Mouse (Mus musculus) hindbrain, embryonic 13.5 days (tissue): ENCODE data around the gene Inha. TPM values are rescaled to one million over a fixed set of nuclear protein-coding genes. Genes with fewer than 3 reads are reported as not detected.

Experiments
- ATAC-seq: fragments of 200-750 bp; cut with Nextera tagmentation; 2 replicates; pipeline ENCODE4 v1.8.0; 2017; ENCODE audit warnings: moderate TSS enrichment; ENCODE audit not compliant: low FRiP score
- H3K27ac ChIP-seq: fragments of 300-500 bp; sonication (generic); 2 replicates; pipeline ENCODE4 v1.5.1; 2015; ENCODE audit warnings: inconsistent platforms, mild to moderate bottlenecking, moderate library complexity
- H3K27me3 ChIP-seq: fragments of 300-500 bp; sonication (generic); 2 replicates; pipeline ENCODE4 v1.6.1; 2015; ENCODE audit warnings: mild to moderate bottlenecking, inconsistent platforms
- H3K36me3 ChIP-seq: fragments of 300-500 bp; sonication (generic); 2 replicates; pipeline ENCODE4 v1.6.1; 2015; ENCODE audit warnings: mild to moderate bottlenecking, inconsistent platforms
- H3K4me1 ChIP-seq: fragments of 300-500 bp; sonication (generic); replicated peaks from 2 replicates; pipeline ENCODE4 v1.6.1; 2015; ENCODE audit warnings: inconsistent platforms
- H3K4me2 ChIP-seq: fragments of 300-500 bp; sonication (generic); 2 replicates; pipeline ENCODE4 v1.6.1; 2015; ENCODE audit warnings: inconsistent platforms, mild to moderate bottlenecking, moderate library complexity
- H3K4me3 ChIP-seq: fragments of 300-500 bp; sonication (generic); 2 replicates; pipeline ENCODE4 v1.5.1; 2015; ENCODE audit warnings: mild to moderate bottlenecking, inconsistent platforms
- H3K9ac ChIP-seq: fragments of 300-500 bp; sonication (generic); 2 replicates; pipeline ENCODE4 v1.6.1; 2015; ENCODE audit warnings: mild to moderate bottlenecking, inconsistent platforms
- H3K9me3 ChIP-seq: fragments of 300-500 bp; sonication (generic); 2 replicates; pipeline ENCODE4 v1.6.1; 2016; ENCODE audit warnings: inconsistent platforms
- WGBS: fragments of 180-500 bp; shearing (Covaris S2); methylation state at CpG from one replicate; pipeline ENCODE4 v1.1.7; 2015; 5-methylcytosine and 5-hydroxymethylcytosine counted together
- polyA plus RNA-seq: library from polyadenylated mRNA; unstranded; fragments of >200 nt; fragmentation: Nextera tagmentation; extraction: Ambion mirVana; gene quantifications from 2 replicates; pipeline ENCODE4 v1.2.1, GENCODE M21; 2015

The Inha gene
- polyA plus RNA-seq, 1 experiment from 2014 or later = 11.7 TPM

- no peaks in the 10 kb centered on the region for H3K9me3 ChIP-seq
- no peak for ATAC-seq
These were observed 11.9 kb upstream of the Inha start for GRCm38 (mm10) chr1:75494878-75495548.

GRCm38 (mm10) chr1:75498897-75499296, 8.0 kb upstream of the Inha start:
- Histone ChIP-seq H3K4me2 (no peak overlapping the region), H3K27me3 (peaks cover 12% of the 10 kb centered on the region), H3K9me3 (no peaks in the 10 kb centered on the region), H3K4me1 (peaks cover 6% of the 10 kb centered on the region; the same call in 1 of the 2 replicates), H3K4me3 (no peak overlapping the region), H3K27ac (no peak overlapping the region), H3K36me3 (peaks cover 67% of the 10 kb centered on the region), H3K9ac (no peak overlapping the region)
- no peak for ATAC-seq
- 90% methylated on average over 4 of the region's 4 CpGs for WGBS

More at GRCm38 (mm10) chr1:75494878-75495548, 11.9 kb upstream of the Inha start:
- WGBS = 52% methylated on average over 12 of the region's 12 CpGs
- Histone ChIP-seq H3K4me3 (no peak overlapping the region), H3K27me3 (peaks cover 35% of the 10 kb centered on the region), H3K4me1 (no peaks in the 10 kb centered on the region; the same call in 1 of the 2 replicates), H3K36me3 (peaks cover 53% of the 10 kb centered on the region), H3K4me2 (no peak overlapping the region), H3K9ac (no peak overlapping the region), H3K27ac (no peak overlapping the region)

GRCm38 (mm10) chr1:75499441-75499840, 7.4 kb upstream of the Inha start:
- no peak for ATAC-seq
- peaks cover 11% of the 10 kb centered on the region for H3K4me1 ChIP-seq
- peaks cover 67% of the 10 kb centered on the region for H3K36me3 ChIP-seq
- H3K4me3 ChIP-seq = no peak overlapping the region
- peaks cover 18% of the 10 kb centered on the region for H3K27me3 ChIP-seq
- H3K9me3 ChIP-seq = no peaks in the 10 kb centered on the region
- WGBS = 86% methylated on average over 7 of the region's 7 CpGs
- H3K4me2 ChIP-seq = no peak overlapping the region
- no peak overlapping the region for H3K27ac ChIP-seq
- H3K9ac ChIP-seq = no peak overlapping the region

DNA sequence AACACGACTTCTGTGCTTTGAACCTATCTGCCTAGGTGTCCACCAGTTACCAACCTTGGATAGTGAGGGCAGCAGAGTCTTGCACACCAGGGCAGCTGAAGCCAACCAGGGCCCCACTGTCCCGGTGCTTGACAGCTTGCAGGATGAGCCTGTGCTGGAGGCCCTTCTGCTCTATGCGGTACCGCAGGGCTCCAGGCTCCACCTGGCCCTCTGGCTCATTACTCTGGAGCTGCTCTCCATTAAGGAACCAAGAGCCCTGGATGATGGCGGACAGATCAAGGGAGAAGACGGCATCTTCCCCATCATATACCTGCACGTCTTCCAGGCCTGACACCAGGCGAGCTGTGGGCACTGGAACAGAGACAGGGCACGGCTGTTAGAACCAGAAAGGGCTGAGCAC, 5.0 kb upstream of the Inha start:
- H3K4me1 ChIP-seq = peaks cover 26% of the 10 kb centered on the region
- no peak for ATAC-seq
- H3K27me3 ChIP-seq = peaks cover 21% of the 10 kb centered on the region
- no peak overlapping the region for H3K4me3 ChIP-seq
- 98% methylated on average over 9 of the region's 9 CpGs for WGBS
- H3K36me3 ChIP-seq = peaks cover 58% of the 10 kb centered on the region
- no peak overlapping the region for H3K4me2 ChIP-seq
- no peak overlapping the region for H3K27ac ChIP-seq
- no peaks in the 10 kb centered on the region for H3K9me3 ChIP-seq
- no peak overlapping the region for H3K9ac ChIP-seq

GRCm38 (mm10) chr1:75502945-75503650, 3.8 kb upstream of the Inha start:
- Histone ChIP-seq H3K4me2 (0 out of 2 replicates have a peak overlapping the region, but pooled peaks have one; percentile 11), H3K4me3 (0 out of 2 replicates have a peak overlapping the region, but pooled peaks have one; percentile 0), H3K36me3 (peaks cover 46% of the 10 kb centered on the region), H3K9me3 (no peaks in the 10 kb centered on the region), H3K27ac (no peak overlapping the region), H3K9ac (no peak overlapping the region), H3K4me1 (peaks cover 37% of the 10 kb centered on the region), H3K27me3 (peaks cover 32% of the 10 kb centered on the region)
- ATAC-seq = no peak
- 89% methylated on average over 24 of the region's 25 CpGs for WGBS

DNA sequence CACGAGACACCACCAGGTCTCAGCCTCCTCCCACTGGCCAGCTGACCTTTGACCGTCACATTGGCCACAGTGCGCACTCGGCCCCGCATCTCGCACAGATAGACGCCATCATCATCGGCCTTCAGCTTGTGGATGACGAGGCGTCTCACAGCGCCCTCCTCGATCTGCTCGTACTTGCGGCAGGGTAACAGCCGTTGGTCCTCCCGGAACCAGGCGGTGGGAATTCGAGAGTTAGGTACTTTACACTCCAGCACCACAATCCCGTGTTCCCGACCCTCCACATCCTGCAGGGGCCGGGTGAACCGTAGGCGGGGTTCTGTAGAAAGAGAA, 3.3 kb upstream of the Inha start:
- H3K9me3 ChIP-seq = no peaks in the 10 kb centered on the region
- H3K4me2 ChIP-seq = 0 out of 2 replicates have a peak overlapping the region, but pooled peaks have one; percentile 11
- H3K4me3 ChIP-seq = 0 out of 2 replicates have a peak overlapping the region, but pooled peaks have one; percentile 0
- no peak overlapping the region for H3K27ac ChIP-seq
- peaks cover 36% of the 10 kb centered on the region for H3K27me3 ChIP-seq
- ATAC-seq = no peak
- no peak overlapping the region for H3K9ac ChIP-seq
- H3K36me3 ChIP-seq = peaks cover 41% of the 10 kb centered on the region
- WGBS = 61% methylated on average over 23 of the region's 23 CpGs
- H3K4me1 ChIP-seq = peaks cover 38% of the 10 kb centered on the region

GRCm38 (mm10) chr1:75504256-75505045, 2.4 kb upstream of the Inha start:
- peaks cover 43% of the 10 kb centered on the region for H3K27me3 ChIP-seq
- peak overlapping the region; percentile 79 for H3K4me3 ChIP-seq
- WGBS = 73% methylated on average over 9 of the region's 9 CpGs
- no peaks in the 10 kb centered on the region for H3K9me3 ChIP-seq
- ATAC-seq = no peak
- H3K27ac ChIP-seq = peak overlapping the region; percentile 94
- H3K36me3 ChIP-seq = peaks cover 33% of the 10 kb centered on the region
- H3K4me2 ChIP-seq = peak overlapping the region; percentile 90
- H3K4me1 ChIP-seq = peaks cover 38% of the 10 kb centered on the region
- H3K9ac ChIP-seq = peak overlapping the region; percentile 97

- ATAC-seq = peak; percentile 75
- Histone ChIP-seq H3K9me3 (no peaks in the 10 kb centered on the region), H3K36me3 (peaks cover 25% of the 10 kb centered on the region), H3K4me2 (peak overlapping the region; percentile 90), H3K27ac (peak overlapping the region; percentile 94), H3K9ac (peak overlapping the region; percentile 97), H3K27me3 (peaks cover 49% of the 10 kb centered on the region), H3K4me1 (peaks cover 40% of the 10 kb centered on the region), H3K4me3 (peak overlapping the region; percentile 79)
- under 1% methylated on average over 79 of the region's 84 CpGs for WGBS
These were observed 1.5 kb upstream of the Inha start for GRCm38 (mm10) chr1:75505159-75505955.

- ATAC-seq = peak; percentile 71
- Histone ChIP-seq H3K4me1 (peaks cover 40% of the 10 kb centered on the region), H3K27ac (peak within 1 kb of the TSS; percentile 94), H3K4me2 (peak within 1 kb of the TSS; percentile 90), H3K27me3 (peaks cover 52% of the 10 kb centered on the region), H3K9me3 (no peaks in the 10 kb centered on the region), H3K4me3 (peak within 1 kb of the TSS; percentile 79), H3K9ac (peak within 1 kb of the TSS; percentile 97), H3K36me3 (peaks cover 17% of the 10 kb centered on the region)
- WGBS = under 1% methylated on average over 45 of the region's 65 CpGs
These were observed 683 bp upstream of the Inha start, which contains the start of gene Obsl1 for GRCm38 (mm10) chr1:75505956-75506831. Gene Obsl1, minus strand, starts transcription at chr1:75506452.

DNA sequence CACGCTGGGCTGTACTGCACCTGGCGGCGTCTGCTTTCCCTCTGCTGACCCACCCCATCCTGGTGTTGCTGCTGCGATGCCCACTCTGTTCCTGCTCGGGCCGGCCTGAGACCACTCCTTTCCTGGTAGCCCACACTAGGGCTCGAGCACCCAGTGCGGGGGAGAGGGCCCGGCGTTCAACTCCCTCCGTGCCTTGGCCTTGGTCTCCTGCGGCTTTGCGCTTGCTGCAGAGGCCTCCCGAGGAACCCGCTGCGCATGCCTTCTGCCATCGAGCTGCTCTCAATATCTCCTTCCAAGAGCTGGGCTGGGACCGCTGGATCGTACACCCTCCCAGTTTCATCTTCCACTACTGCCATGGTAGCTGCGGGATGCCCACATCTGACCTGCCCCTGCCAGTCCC, 2.7 kb downstream of the Inha start:
- Histone ChIP-seq H3K4me3 (no peak overlapping the region), H3K9me3 (no peaks in the 10 kb centered on the region), H3K27me3 (peaks cover 33% of the 10 kb centered on the region), H3K4me1 (peaks cover 28% of the 10 kb centered on the region), H3K4me2 (no peak overlapping the region), H3K36me3 (no peaks in the 10 kb centered on the region), H3K9ac (no peak overlapping the region), H3K27ac (no peak overlapping the region)
- ATAC-seq = no peak
- 46% methylated on average over 20 of the region's 20 CpGs for WGBS

GRCm38 (mm10) chr1:75510154-75510553, 3.3 kb downstream of the Inha start:
- H3K4me3 ChIP-seq = no peak overlapping the region
- H3K9me3 ChIP-seq = no peaks in the 10 kb centered on the region
- 69% methylated on average over 5 of the region's 5 CpGs for WGBS
- H3K27ac ChIP-seq = no peak overlapping the region
- H3K4me2 ChIP-seq = no peak overlapping the region
- no peaks in the 10 kb centered on the region for H3K36me3 ChIP-seq
- ATAC-seq = no peak
- H3K9ac ChIP-seq = no peak overlapping the region
- peaks cover 23% of the 10 kb centered on the region for H3K4me1 ChIP-seq
- H3K27me3 ChIP-seq = peaks cover 33% of the 10 kb centered on the region
